Mouse (Mus musculus) olfactory bulb, adult 2 months (tissue): ENCODE results near the gene Gsap. TPM values are rescaled to one million over a fixed set of nuclear protein-coding genes. Genes with fewer than 3 reads are reported as not detected.
"Not testable (repeated sequence)": the region's sequence is repeated elsewhere in the genome, so short reads cannot be mapped to it uniquely, and the experiment has no call there.

Experiments
- H3K27ac ChIP-seq: fragments of 200-500 bp; 2 replicates; pipeline ENCODE4 v1.5.1; 2012; ENCODE audit warnings: low read depth, low read length; ENCODE audit not compliant: insufficient read depth
- H3K4me1 ChIP-seq: fragments of 200-500 bp; 2 replicates; pipeline ENCODE4 v1.6.1; 2012; ENCODE audit warnings: low read length; ENCODE audit not compliant: control insufficient read depth, insufficient read depth
- H3K4me3 ChIP-seq: fragments of 200-500 bp; 2 replicates; pipeline ENCODE4 v1.5.1; 2012; ENCODE audit warnings: mild to moderate bottlenecking, low read depth, low read length, moderate library complexity; ENCODE audit not compliant: insufficient read depth
- CTCF ChIP-seq: fragments of 200-500 bp; IDR thresholded peaks from 2 replicates; pipeline ENCODE4 v1.5.1; 2012; ENCODE audit warnings: low read depth, mild to moderate bottlenecking, low read length, moderate library complexity; ENCODE audit not compliant: insufficient read depth
- POLR2A ChIP-seq: fragments of 200-500 bp; IDR thresholded peaks from 2 replicates; pipeline ENCODE4 v1.6.1; 2012; ENCODE audit warnings: mild to moderate bottlenecking, low read depth, low read length, moderate library complexity; ENCODE audit not compliant: insufficient read depth
- WGBS: fragments of 180-500 bp; shearing (Covaris S2); methylation state at CpG from one replicate; pipeline ENCODE4 v1.1.7; 2018; 5-methylcytosine and 5-hydroxymethylcytosine counted together
- polyA plus RNA-seq: library from polyadenylated mRNA; stranded (reverse); fragments of >200 nt; gene quantifications from 2 replicates; pipeline ENCODE4 v1.2.4, GENCODE M21; 2012; ENCODE audit warnings: low replicate concordance; ENCODE audit not compliant: missing spikeins, insufficient read depth, insufficient read length

Gene Gsap
- polyA plus RNA-seq, 1 experiment: not detected

DNA sequence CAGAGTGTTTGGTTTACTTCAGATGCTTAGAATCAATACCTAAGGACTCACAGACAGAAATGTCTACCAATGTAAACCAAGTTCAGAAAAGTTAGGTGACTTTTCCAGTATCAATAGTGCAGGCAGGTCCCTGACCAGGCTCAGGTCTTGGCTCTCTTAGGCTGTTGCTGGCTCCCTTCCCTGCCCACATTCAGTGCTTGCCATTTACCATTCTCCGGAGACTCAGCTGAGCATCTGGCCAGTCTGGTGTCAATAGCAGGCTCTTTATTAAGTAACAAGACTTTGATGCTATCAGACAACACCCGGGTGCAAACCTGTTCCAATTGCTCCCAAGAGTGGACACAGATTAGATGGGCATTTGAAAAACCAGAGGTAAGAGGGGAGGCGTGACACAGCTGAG, 13.7 kb upstream of the Gsap start:
- WGBS: 66% methylated on average over 3 of the region's 3 CpGs
- H3K4me1 ChIP-seq: peaks cover 25% of the 10 kb centered on the region
- TF ChIP-seq POLR2A: no peak
- no peak for TF ChIP-seq CTCF
- no peak overlapping the region for H3K27ac ChIP-seq
- H3K4me3 ChIP-seq: no peak overlapping the region

DNA sequence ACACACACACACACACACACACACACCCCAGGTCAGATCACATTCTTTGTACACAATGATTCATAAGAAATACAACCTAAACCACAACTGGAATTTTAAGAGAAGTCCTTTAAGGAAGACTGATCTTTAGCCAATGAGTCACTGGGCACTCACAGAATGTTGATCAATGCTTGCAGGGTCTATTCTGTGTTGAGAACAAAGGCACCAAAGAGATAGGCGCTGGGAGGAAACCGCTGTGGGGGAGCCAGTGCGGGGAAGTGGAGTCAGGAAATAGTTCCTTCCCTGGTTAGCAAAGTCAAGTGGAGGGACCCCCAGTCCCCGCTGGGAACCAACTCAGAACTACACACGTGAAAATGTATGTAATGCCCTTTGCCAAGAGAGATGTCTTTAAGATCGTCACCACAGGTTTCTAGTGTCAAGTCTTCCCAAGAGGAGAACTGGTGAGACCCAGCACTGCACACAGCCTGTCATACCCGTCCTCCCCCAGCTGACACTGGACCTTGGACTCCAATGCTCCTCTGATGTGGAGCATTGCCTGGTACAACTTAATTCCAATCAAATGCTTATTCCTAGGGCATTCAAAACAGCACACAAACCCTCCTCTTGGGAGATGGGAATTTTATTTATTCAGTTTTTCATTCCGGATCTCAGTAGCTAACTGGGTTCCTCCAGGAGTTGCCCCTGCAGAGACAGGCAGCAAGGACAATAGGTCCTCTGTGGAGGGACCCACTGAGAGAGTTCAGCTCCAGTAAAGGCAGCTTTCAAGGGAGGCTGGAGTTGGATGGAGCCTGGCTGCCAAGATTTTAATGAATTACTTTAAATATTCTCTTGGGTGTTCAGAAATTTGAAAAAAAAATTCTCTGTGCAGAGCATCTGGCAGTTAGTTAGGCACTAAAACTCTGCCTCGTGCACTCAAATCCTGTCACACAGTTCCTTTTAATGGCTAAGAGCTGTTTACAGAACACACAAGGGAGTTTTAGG, 10.6 kb upstream of the Gsap start:
- Histone ChIP-seq H3K4me1 (peaks cover 21% of the 10 kb centered on the region), H3K4me3 (no peak overlapping the region), H3K27ac (peak overlapping the region; percentile 85; the same call in 1 of the 2 replicates)
- 35% methylated on average over 9 of the region's 9 CpGs for WGBS
- no peak for TF ChIP-seq POLR2A
- no peak for TF ChIP-seq CTCF

DNA sequence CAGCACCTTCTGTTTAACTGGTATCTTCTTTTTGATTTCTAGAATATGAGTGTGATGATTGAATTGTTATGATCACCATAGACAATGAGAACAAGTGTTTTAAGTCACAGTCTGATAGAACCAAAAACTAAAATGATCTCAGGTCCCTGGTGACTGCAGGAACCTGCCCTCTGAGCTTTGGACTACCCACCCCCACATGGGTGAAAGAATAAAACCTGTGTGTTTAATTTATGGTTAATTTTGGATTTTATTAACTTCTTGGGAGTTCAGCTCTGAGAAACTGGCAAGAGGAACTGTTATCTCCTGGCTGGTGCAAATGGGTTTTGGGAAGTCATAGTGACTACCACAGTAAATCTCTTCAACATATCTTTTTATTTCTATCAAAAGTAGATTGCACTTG, 6.6 kb upstream of the Gsap start:
- TF ChIP-seq CTCF (no peak), POLR2A (no peak)
- Histone ChIP-seq H3K4me1 (peaks cover 5% of the 10 kb centered on the region), H3K27ac (no peak overlapping the region), H3K4me3 (no peak overlapping the region)

DNA sequence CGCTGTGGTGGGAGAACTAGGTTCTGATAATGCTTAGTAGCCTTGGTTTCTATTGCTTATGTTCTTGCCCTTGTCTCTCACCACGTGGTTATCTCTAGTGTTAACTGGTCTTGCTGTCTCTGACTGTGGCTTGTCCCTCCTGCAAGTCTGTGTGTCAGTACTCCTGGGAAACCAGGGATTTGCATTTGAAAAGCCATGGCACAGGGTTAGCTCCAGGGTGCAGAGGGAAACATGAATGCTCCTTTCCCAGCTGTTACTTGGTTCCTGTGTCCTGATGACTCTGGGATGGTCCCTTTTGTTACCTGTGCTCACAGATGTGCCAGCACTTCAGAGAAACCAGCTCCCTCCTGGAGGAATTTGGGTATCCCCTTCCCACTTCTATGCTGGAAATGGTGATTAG, 3.0 kb upstream of the Gsap start:
- not testable (repeated sequence) for H3K4me3 ChIP-seq, H3K27ac ChIP-seq
- peaks cover 10% of the 10 kb centered on the region for H3K4me1 ChIP-seq
- 65% methylated on average over 2 of the region's 2 CpGs for WGBS

DNA sequence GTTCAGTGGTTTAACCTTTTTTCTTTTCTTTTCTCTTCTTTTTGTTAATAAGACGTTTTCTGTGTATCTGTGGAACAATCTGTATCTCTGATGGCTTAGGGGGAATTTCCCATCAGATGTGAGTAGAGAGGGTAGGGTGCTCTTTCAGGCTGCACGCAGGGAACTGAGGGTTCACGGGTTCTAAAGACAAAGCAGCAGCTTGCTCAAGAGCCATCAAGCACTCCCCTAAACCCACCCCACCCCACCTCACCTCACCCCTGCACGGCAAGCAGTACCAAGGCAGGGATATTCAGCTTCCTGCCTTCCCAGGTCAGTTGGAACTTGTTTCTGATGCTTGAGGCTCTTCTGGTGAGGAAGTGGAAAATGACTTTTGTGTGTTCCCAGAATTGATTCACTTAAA, 766 bp downstream of the Gsap start:
- H3K27ac ChIP-seq: no peak overlapping the region; the same call in 1 of the 2 replicates
- TF ChIP-seq POLR2A: no peak
- no peak for TF ChIP-seq CTCF
- peak overlapping the region; percentile 25 for H3K4me3 ChIP-seq
- peaks cover 10% of the 10 kb centered on the region for H3K4me1 ChIP-seq
- WGBS: 17% methylated on average over 4 of the region's 4 CpGs

DNA sequence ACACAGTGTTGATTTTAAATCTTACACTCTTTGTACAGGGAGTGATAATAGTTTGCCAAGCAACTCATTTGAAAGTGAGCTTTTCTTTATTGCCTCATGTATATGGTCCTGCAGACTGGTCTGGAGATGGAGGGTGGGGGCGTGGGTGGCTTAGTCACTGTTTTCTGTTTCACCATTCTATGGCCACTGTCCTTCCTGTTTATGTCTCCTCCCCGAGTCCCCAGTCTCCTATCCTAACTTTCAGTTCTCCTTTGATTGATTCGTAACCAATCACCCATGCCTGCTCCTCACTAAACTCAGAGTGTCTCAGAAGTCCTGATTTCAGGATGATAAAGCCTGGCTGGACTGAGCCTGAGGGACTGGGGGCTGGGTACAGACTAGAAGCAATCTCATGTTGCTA, 2.4 kb downstream of the Gsap start:
- Histone ChIP-seq H3K4me3 (no peak overlapping the region), H3K27ac (no peak overlapping the region), H3K4me1 (peaks cover 10% of the 10 kb centered on the region)
- TF ChIP-seq CTCF: no peak
- no peak for TF ChIP-seq POLR2A
- 72% methylated on average over 3 of the region's 3 CpGs for WGBS

DNA sequence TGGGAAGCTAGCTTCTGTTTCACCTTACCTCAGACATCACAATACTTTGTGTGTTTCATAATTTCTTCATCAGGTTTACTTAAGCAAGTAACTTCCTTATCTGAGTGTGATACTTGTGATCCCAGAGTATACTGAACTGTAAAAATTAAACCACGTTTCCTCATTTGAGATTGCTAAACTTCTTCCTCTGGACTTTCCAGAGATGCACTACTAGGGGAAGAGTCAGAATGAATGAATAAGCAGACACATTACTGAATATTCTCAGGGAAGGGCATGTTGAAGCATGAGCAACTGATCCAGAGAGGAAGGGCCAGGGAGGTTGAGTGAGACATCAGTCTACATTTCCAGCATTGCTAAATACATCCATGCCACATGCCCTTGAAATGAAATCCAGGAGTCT, 3.0 kb downstream of the Gsap start:
- TF ChIP-seq POLR2A: no peak
- no peak for TF ChIP-seq CTCF
- peaks cover 10% of the 10 kb centered on the region for H3K4me1 ChIP-seq
- no peak overlapping the region for H3K4me3 ChIP-seq
- WGBS: 80% methylated on average over 1 of the region's 1 CpGs
- no peak overlapping the region for H3K27ac ChIP-seq

DNA sequence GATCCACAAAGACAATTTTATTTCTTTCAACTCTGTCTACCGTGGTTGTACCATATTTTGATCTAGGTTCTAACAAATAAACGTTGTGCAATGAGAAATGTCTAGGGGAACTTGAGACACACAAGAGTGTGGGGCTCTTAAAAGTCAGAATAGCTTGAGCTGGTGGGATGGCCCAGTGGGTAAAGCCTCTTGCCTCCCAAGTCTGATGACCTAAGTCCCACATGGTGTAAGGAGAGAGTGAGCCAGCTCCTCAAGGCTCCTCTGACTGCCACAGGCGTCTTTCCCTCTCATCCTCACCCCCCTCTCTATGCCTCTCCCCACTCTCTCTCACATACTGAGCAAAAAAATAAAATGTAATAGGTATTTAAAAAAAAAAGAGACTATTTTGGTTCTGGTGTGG, 3.4 kb downstream of the Gsap start:
- Histone ChIP-seq H3K27ac (no peak overlapping the region), H3K4me1 (peaks cover 10% of the 10 kb centered on the region), H3K4me3 (no peak overlapping the region)
- TF ChIP-seq CTCF (no peak), POLR2A (no peak)
- 77% methylated on average over 3 of the region's 3 CpGs for WGBS

DNA sequence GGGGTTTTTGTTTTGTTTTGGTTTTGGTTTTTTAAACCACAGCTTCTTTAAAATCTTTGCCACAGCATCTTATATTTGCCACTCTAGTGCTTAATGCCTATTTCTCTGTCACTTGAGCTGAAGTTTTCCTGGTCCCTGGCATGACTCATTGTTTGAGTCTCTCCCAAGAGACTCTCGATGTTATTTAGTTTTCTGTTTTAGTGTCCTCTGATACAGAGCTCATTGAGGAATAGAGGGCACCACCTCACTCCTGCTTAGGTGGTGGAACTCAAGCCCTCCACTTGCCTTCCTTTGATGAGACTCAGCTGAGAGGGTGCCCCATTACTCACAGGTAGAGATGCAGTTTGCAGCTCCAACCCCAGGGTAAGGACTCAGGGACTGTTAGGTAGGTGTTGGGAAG, 17.4 kb downstream of the Gsap start:
- Histone ChIP-seq H3K4me3 (no peak overlapping the region), H3K27ac (0 out of 2 replicates have a peak overlapping the region, but pooled peaks have one; percentile 20), H3K4me1 (no peaks in the 10 kb centered on the region)
- TF ChIP-seq CTCF (no peak), POLR2A (no peak)
- 21% methylated on average over 1 of the region's 1 CpGs for WGBS

DNA sequence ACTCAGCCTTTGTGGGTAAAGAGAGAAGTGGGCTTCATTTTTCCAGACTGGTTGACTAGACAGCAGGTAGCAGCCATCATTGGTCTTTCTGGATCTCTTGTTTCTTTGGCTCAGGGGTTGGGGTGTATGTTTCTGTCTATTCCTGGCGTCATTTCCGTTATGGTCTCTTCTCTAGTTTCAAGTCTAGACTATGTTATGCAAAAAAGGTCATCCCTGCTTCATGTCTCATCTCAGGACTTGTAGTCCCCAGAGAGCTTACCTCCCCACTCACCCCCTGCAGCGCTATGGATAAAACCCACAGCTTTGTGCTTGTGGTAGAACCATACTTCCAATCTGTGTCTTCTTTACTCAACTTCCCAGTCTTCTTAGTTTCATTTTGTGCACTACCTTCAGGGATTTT, 18.1 kb downstream of the Gsap start:
- Histone ChIP-seq H3K4me1 (no peaks in the 10 kb centered on the region), H3K4me3 (no peak overlapping the region), H3K27ac (no peak overlapping the region)
- 94% methylated on average over 3 of the region's 3 CpGs for WGBS
- TF ChIP-seq CTCF (no peak), POLR2A (no peak)

DNA sequence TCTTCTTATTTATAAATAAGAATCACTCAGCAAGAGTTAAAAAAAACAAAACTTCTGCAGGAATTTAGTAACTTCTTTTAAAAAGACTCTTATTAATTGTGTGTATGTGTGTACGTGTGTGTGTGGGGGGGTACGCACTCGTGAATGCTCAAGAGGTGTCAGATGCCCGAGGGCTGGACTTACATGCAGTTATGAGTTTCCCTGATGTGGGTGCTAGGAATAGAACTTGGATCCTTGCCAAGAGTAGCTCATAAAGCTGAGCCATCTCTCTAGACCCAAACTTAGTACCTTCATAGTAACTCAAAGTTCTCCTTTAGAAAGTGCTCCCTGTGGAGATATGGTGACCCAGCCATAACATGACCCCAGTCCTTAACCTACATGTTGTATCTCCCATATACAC, 20.0 kb downstream of the Gsap start:
- Histone ChIP-seq H3K27ac (no peak overlapping the region), H3K4me1 (no peaks in the 10 kb centered on the region), H3K4me3 (no peak overlapping the region)
- TF ChIP-seq CTCF: no peak
- TF ChIP-seq POLR2A: no peak
- WGBS: 86% methylated on average over 4 of the region's 4 CpGs
